Mouse (Mus musculus) spleen, adult 2 months (tissue): ENCODE data around the gene Pgm2l1.

Source experiments
- CTCF ChIP-seq: fragments of 200-500 bp; IDR thresholded peaks from 2 replicates; pipeline ENCODE4 v1.5.1; 2011; ENCODE audit warnings: mild to moderate bottlenecking, inconsistent platforms; ENCODE audit not compliant: insufficient read depth, insufficient read length, insufficient replicate concordance; ENCODE audit errors: extremely low read depth
- POLR2A ChIP-seq: fragments of 200-500 bp; IDR thresholded peaks from 2 replicates; pipeline ENCODE4 v1.6.1; 2011; ENCODE audit warnings: low read depth, low read length, inconsistent platforms

DNA sequence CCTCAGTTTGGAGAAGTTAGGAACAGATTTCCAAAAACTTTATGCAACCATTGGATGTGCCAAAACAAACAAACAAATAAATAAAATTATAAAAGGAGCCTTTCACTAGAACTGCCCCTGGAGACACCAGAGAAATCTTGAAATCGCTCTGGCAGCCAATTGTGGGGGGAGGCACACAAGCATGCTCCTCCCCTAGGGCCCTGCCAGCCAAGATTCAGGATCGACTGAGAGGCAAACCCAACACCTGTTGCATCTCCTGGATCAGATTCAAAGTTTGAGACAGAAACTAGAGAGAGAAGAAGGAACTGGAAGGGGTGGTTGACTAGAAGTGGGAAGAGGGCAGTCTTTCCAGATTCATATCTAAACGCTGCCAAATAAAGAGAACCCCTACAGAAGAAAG is 23.6 kb upstream of the Pgm2l1 start:
- TF ChIP-seq CTCF (no peak), POLR2A (no peak)
